Mouse (Mus musculus) gastrocnemius, adult 2 months (tissue): Measurements from ENCODE around the gene Lrrc8d. TPM values are rescaled to one million over a fixed set of nuclear protein-coding genes. Genes with fewer than 3 reads are reported as not detected.
A peak's percentile ranks its signal among the peaks of the same experiment; 100 is the strongest.

Experiments used
- DNase-seq: peaks from one replicate; pipeline ENCODE4 v3.0.0; 2022
- H3K27ac ChIP-seq: fragments of 200-600 bp; 2 replicates; pipeline ENCODE4 v1.8.1; 2022; ENCODE audit warnings: mild to moderate bottlenecking
- H3K4me3 ChIP-seq: fragments of 200-600 bp; 2 replicates; pipeline ENCODE4 v1.8.1; 2022; ENCODE audit warnings: mild to moderate bottlenecking, moderate library complexity
- CTCF ChIP-seq: fragments of 200-600 bp; IDR thresholded peaks from 2 replicates; pipeline ENCODE4 v1.8.1; 2022; ENCODE audit warnings: antibody characterized with exemption, mild to moderate bottlenecking, moderate library complexity
- intact Hi-C: fragments of 180-260 bp; cut with DNase I; formaldehyde crosslinking; loops from one replicate; pipeline ENCODE4 v1.15.1; 2025
- total RNA-seq, 2 experiments: library from RNA; stranded (reverse); gene quantifications; 2 replicates each; pipeline ENCODE4 v1.2.3; 2021

Lrrc8d gene
- total RNA-seq, 2 experiments from 2014 or later, result 3.2 to 5.0 TPM

- no peak for DNase-seq
- intact Hi-C loops, result no loop called here
- no peak for TF ChIP-seq CTCF
- Histone ChIP-seq H3K27ac (peak overlapping the region; percentile 71), H3K4me3 (no peak overlapping the region)
Measured at GRCm38 (mm10) chr5:105798421-105798820, 98.7 kb downstream of the Lrrc8d start.

- TF ChIP-seq CTCF, result no peak
- H3K4me3 ChIP-seq, result peak overlapping the region; percentile 17; the same call in 1 of the 2 replicates
- intact Hi-C loops, result no loop called here
- no peak for DNase-seq
- H3K27ac ChIP-seq, result peak overlapping the region; percentile 63
Measured at GRCm38 (mm10) chr5:105799850-105800635, 100.3 kb downstream of the Lrrc8d start.

GRCm38 (mm10) chr5:105801031-105801529 lies 101.3 kb downstream of the Lrrc8d start:
- intact Hi-C loops, result no loop called here
- no peak for TF ChIP-seq CTCF
- Histone ChIP-seq H3K4me3 (no peak overlapping the region), H3K27ac (no peak overlapping the region)
- no peak for DNase-seq

- no peak overlapping the region for H3K4me3 ChIP-seq
- no peak for TF ChIP-seq CTCF
- intact Hi-C loops, result no loop called here
- no peak for DNase-seq
- H3K27ac ChIP-seq, result no peak overlapping the region
Measured at GRCm38 (mm10) chr5:105805955-105806354, 106.2 kb downstream of the Lrrc8d start.

- intact Hi-C loops, result no loop called here
- no peak overlapping the region for H3K27ac ChIP-seq
- TF ChIP-seq CTCF, result no peak
- no peak for DNase-seq
- H3K4me3 ChIP-seq, result no peak overlapping the region
Measured at GRCm38 (mm10) chr5:105807461-105807860, 107.7 kb downstream of the Lrrc8d start.

GRCm38 (mm10) chr5:105809056-105809455 lies 109.3 kb downstream of the Lrrc8d start:
- Histone ChIP-seq H3K4me3 (no peak overlapping the region), H3K27ac (peak overlapping the region; percentile 28; the same call in 1 of the 2 replicates)
- DNase-seq, result peak; percentile 39
- no peak for TF ChIP-seq CTCF
- intact Hi-C loops, result no loop called here

- H3K27ac ChIP-seq, result no peak overlapping the region
- TF ChIP-seq CTCF, result no peak
- intact Hi-C loops, result no loop called here
- no peak overlapping the region for H3K4me3 ChIP-seq
- no peak for DNase-seq
Measured at GRCm38 (mm10) chr5:105813036-105813435, 113.3 kb downstream of the Lrrc8d start.

- H3K4me3 ChIP-seq, result no peak overlapping the region
- no peak for DNase-seq
- H3K27ac ChIP-seq, result no peak overlapping the region
- no peak for TF ChIP-seq CTCF
- intact Hi-C loops, result no loop called here
Measured at GRCm38 (mm10) chr5:105813974-105814373, 114.2 kb downstream of the Lrrc8d start.

- no peak for TF ChIP-seq CTCF
- no peak overlapping the region for H3K27ac ChIP-seq
- H3K4me3 ChIP-seq, result no peak overlapping the region
- DNase-seq, result no peak
- intact Hi-C loops, result no loop called here
Measured at GRCm38 (mm10) chr5:105816118-105816517, 116.3 kb downstream of the Lrrc8d start.

GRCm38 (mm10) chr5:105817248-105817976 lies 117.6 kb downstream of the Lrrc8d start:
- intact Hi-C loops, result no loop called here
- H3K4me3 ChIP-seq, result no peak overlapping the region
- no peak for TF ChIP-seq CTCF
- peak; percentile 76 for DNase-seq
- no peak overlapping the region for H3K27ac ChIP-seq

GRCm38 (mm10) chr5:105818411-105818810 lies 118.6 kb downstream of the Lrrc8d start:
- DNase-seq, result no peak
- intact Hi-C loops, result no loop called here
- no peak overlapping the region for H3K27ac ChIP-seq
- no peak overlapping the region for H3K4me3 ChIP-seq
- no peak for TF ChIP-seq CTCF

- intact Hi-C loops, result no loop called here
- H3K27ac ChIP-seq, result no peak overlapping the region
- no peak for DNase-seq
- TF ChIP-seq CTCF, result no peak
- no peak overlapping the region for H3K4me3 ChIP-seq
Measured at GRCm38 (mm10) chr5:105821390-105821789, 121.6 kb downstream of the Lrrc8d start.
